Mouse (Mus musculus) midbrain, postnatal 0 days (tissue): ENCODE measurements around the gene Fam187a. TPM values are rescaled to one million over a fixed set of nuclear protein-coding genes. Genes with fewer than 3 reads are reported as not detected.

Experiments
- ATAC-seq: fragments of 200-750 bp; cut with Nextera tagmentation; 2 replicates; pipeline ENCODE4 v1.8.0; 2017; ENCODE audit warnings: moderate number of reproducible peaks, mild to moderate bottlenecking, moderate TSS enrichment, moderate library complexity; ENCODE audit not compliant: low FRiP score
- DNase-seq: peaks from one replicate; pipeline ENCODE4 v3.0.0-alpha.2; 2015; ENCODE audit warnings: low spot score
- H3K27ac ChIP-seq: fragments of 300-500 bp; sonication (generic); 2 replicates; pipeline ENCODE4 v1.5.1; 2014; ENCODE audit warnings: low read depth, mild to moderate bottlenecking, low read length, mixed read lengths
- H3K27me3 ChIP-seq: fragments of 300-500 bp; sonication (generic); 2 replicates; pipeline ENCODE4 v1.6.1; 2014; ENCODE audit warnings: low read length, control low read depth, mixed read lengths; ENCODE audit not compliant: insufficient read depth
- H3K36me3 ChIP-seq: fragments of 300-500 bp; sonication (generic); 2 replicates; pipeline ENCODE4 v1.6.1; 2014; ENCODE audit warnings: low read length, control low read depth, mixed read lengths; ENCODE audit not compliant: insufficient read depth
- H3K4me1 ChIP-seq: fragments of 300-500 bp; sonication (generic); 2 replicates; pipeline ENCODE4 v1.6.1; 2014; ENCODE audit warnings: mild to moderate bottlenecking, control low read depth, antibody characterized with exemption, low read length, mixed read lengths; ENCODE audit not compliant: insufficient read depth
- H3K4me2 ChIP-seq: fragments of 300-500 bp; sonication (generic); 2 replicates; pipeline ENCODE4 v1.6.1; 2014; ENCODE audit warnings: low read depth, mild to moderate bottlenecking, low read length, mixed read lengths; ENCODE audit not compliant: poor library complexity, severe bottlenecking
- H3K4me3 ChIP-seq: fragments of 300-500 bp; sonication (generic); 2 replicates; pipeline ENCODE4 v1.5.1; 2014; ENCODE audit warnings: low read depth, mild to moderate bottlenecking, low read length, moderate library complexity
- H3K9ac ChIP-seq: fragments of 300-500 bp; sonication (generic); replicated peaks from 2 replicates; pipeline ENCODE4 v1.6.1; 2014; ENCODE audit warnings: mild to moderate bottlenecking, low read length, moderate library complexity, mixed read lengths; ENCODE audit not compliant: poor library complexity, severe bottlenecking
- H3K9me3 ChIP-seq: fragments of 300-500 bp; sonication (generic); 2 replicates; pipeline ENCODE4 v1.6.1; 2016; ENCODE audit warnings: low read length, control low read depth
- CTCF ChIP-seq: IDR thresholded peaks from 2 replicates; pipeline ENCODE4 v1.5.1; 2016; ENCODE audit warnings: antibody characterized with exemption, mild to moderate bottlenecking
- WGBS: fragments of 180-500 bp; shearing (Covaris S2); extraction: QIAGEN DNeasy Blood & Tissue Kit; methylation state at CpG from one replicate; pipeline ENCODE4 v1.1.7; 2014; 5-methylcytosine and 5-hydroxymethylcytosine counted together
- polyA plus RNA-seq: library from polyadenylated mRNA; unstranded; fragments of >200 nt; fragmentation: Nextera tagmentation; extraction: Ambion mirVana; gene quantifications from 2 replicates; pipeline ENCODE4 v1.2.1, GENCODE M21; 2015
- total RNA-seq: library from RNA; depleted of rRNA; stranded (reverse); fragments of >200 nt; gene quantifications from 2 replicates; pipeline ENCODE4 v1.2.3, GENCODE M21; 2014; rRNA removed

Fam187a gene
- total and polyA plus RNA-seq, 2 experiments from 2014 or later, result 0.12 TPM; not detected in 1

DNA sequence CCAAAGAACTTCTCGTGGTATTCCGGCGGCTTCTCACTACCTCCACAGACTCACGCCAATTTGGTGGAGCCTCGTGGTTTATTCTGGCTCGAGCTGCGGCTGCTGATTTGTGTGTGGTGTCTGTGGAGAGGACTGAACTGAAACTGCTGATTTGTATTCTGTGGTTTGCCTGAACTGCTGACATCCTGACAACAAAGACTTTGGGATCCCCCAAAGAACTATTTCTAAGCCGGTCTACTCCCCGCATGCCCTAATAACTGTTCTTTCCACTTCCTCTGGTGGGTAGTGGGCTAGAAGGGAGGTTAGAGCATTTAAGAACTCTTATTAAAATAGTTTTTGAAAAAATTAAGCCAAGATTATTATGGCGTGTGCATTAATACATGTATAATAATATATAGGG, 45.7 kb downstream of the Fam187a start:
- H3K4me2 ChIP-seq, result no peak overlapping the region
- ATAC-seq (no peak), DNase-seq (no peak)
- H3K27me3 ChIP-seq, result no peaks in the 10 kb centered on the region
- no peak overlapping the region for H3K27ac ChIP-seq
- no peak overlapping the region for H3K4me3 ChIP-seq
- 84% methylated on average over 10 of the region's 10 CpGs for WGBS
- H3K9ac ChIP-seq, result no peak overlapping the region
- H3K36me3 ChIP-seq, result no peaks in the 10 kb centered on the region
- H3K4me1 ChIP-seq, result no peaks in the 10 kb centered on the region
- H3K9me3 ChIP-seq, result no peaks in the 10 kb centered on the region
- no peak for TF ChIP-seq CTCF

DNA sequence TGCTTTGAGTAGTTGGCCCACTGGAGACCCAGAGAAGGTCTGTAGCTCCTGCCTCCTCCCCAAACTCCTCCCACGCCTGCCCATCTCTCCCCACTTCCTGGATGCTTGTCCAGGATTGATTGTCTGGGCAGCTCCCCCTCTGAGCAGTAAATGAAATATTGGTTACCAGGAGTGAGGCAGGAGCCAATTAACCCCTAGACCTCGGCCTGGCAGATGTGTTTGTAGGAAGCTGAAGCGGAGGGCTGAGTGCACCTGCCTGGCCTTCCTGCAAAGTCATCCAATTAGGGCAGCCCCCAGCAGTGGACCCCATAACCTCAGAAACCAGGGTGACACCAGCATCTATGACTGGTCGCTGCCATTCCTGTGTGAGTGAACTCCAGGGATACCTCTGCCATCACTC, 51.3 kb downstream of the Fam187a start:
- DNase-seq, result no peak
- H3K4me2 ChIP-seq, result no peak overlapping the region
- H3K27ac ChIP-seq, result no peak overlapping the region

More for the DNA sequence above, 51.3 kb downstream of the Fam187a start:
- ATAC-seq, result no peak
- H3K9ac ChIP-seq, result no peak overlapping the region
- WGBS, result 59% methylated on average over 4 of the region's 4 CpGs
- no peaks in the 10 kb centered on the region for H3K4me1 ChIP-seq
- no peak overlapping the region for H3K4me3 ChIP-seq
- no peaks in the 10 kb centered on the region for H3K9me3 ChIP-seq
- no peak for TF ChIP-seq CTCF
- no peaks in the 10 kb centered on the region for H3K36me3 ChIP-seq
- 0 out of 2 replicates have a peak, but pooled peaks cover 5% of the 10 kb centered on the region for H3K27me3 ChIP-seq

Other genes with a start within 250 kb of the Fam187a start
- gene Meioc, start 221.5 kb upstream of the Fam187a start, total RNA-seq, result not detected in 2 replicates
- 0.21 and 0.23 TPM in 2 replicates for gene Meioc, start 221.5 kb upstream of the Fam187a start, polyA plus RNA-seq
- 23.9 and 31.0 TPM in 2 replicates for gene Ccdc43, start 187.4 kb upstream of the Fam187a start, total RNA-seq
- 33.8 and 35.1 TPM in 2 replicates for gene Ccdc43, start 187.4 kb upstream of the Fam187a start, polyA plus RNA-seq
- gene Adam11, start 123.7 kb upstream of the Fam187a start, total RNA-seq, result 43.8 and 46.9 TPM in 2 replicates
- 21.5 and 22.3 TPM in 2 replicates for gene Adam11, start 123.7 kb upstream of the Fam187a start, polyA plus RNA-seq
- 18.1 and 18.8 TPM in 2 replicates for gene Gjc1, start 65.5 kb upstream of the Fam187a start, total RNA-seq
- gene Gjc1, start 65.5 kb upstream of the Fam187a start, polyA plus RNA-seq, result 14.8 and 17.8 TPM in 2 replicates
- gene Higd1b, start 49.3 kb upstream of the Fam187a start, total RNA-seq, result 12.3 and 12.8 TPM in 2 replicates
- 13.1 and 15.3 TPM in 2 replicates for gene Higd1b, start 49.3 kb upstream of the Fam187a start, polyA plus RNA-seq
- gene Eftud2, start 4.2 kb upstream of the Fam187a start, total RNA-seq, result 63.0 and 69.8 TPM in 2 replicates
- gene Eftud2, start 4.2 kb upstream of the Fam187a start, polyA plus RNA-seq, result 104 and 105 TPM in 2 replicates
- 0.33 and 1.6 TPM in 2 replicates for gene Ccdc103, start 4.0 kb upstream of the Fam187a start, total RNA-seq
- gene Ccdc103, start 4.0 kb upstream of the Fam187a start, polyA plus RNA-seq, result 1.7 and 1.8 TPM in 2 replicates
- 19.5 and 36.4 TPM in 2 replicates for gene Gfap, start 15.7 kb downstream of the Fam187a start, total RNA-seq
- gene Gfap, start 15.7 kb downstream of the Fam187a start, polyA plus RNA-seq, result 20.6 and 24.3 TPM in 2 replicates
- gene Kif18b, start 40.0 kb downstream of the Fam187a start, total RNA-seq, result 3.8 and 6.3 TPM in 2 replicates
- 0.46 and 0.60 TPM in 2 replicates for gene Kif18b, start 40.0 kb downstream of the Fam187a start, polyA plus RNA-seq
- gene C1ql1, start 61.5 kb downstream of the Fam187a start, total RNA-seq, result 45.6 and 52.8 TPM in 2 replicates
- 15.8 and 16.9 TPM in 2 replicates for gene C1ql1, start 61.5 kb downstream of the Fam187a start, polyA plus RNA-seq
- 48.6 and 56.3 TPM in 2 replicates for gene Nmt1, start 143.0 kb downstream of the Fam187a start, total RNA-seq
- 39.1 and 40.5 TPM in 2 replicates for gene Nmt1, start 143.0 kb downstream of the Fam187a start, polyA plus RNA-seq
- 154 and 191 TPM in 2 replicates for gene Dcakd, start 143.2 kb downstream of the Fam187a start, total RNA-seq
- gene Dcakd, start 143.2 kb downstream of the Fam187a start, polyA plus RNA-seq, result 165 and 173 TPM in 2 replicates
- 9.4 and 9.7 TPM in 2 replicates for gene Plcd3, start 216.5 kb downstream of the Fam187a start, total RNA-seq
- gene Plcd3, start 216.5 kb downstream of the Fam187a start, polyA plus RNA-seq, result 4.7 and 4.9 TPM in 2 replicates
- 21.8 and 22.9 TPM in 2 replicates for gene Acbd4, start 216.5 kb downstream of the Fam187a start, total RNA-seq
- gene Acbd4, start 216.5 kb downstream of the Fam187a start, polyA plus RNA-seq, result 17.5 and 21.8 TPM in 2 replicates
- 15.5 and 19.1 TPM in 2 replicates for gene Hexim1, start 231.1 kb downstream of the Fam187a start, total RNA-seq
- gene Hexim1, start 231.1 kb downstream of the Fam187a start, polyA plus RNA-seq, result 3.2 and 4.5 TPM in 2 replicates
- gene Hexim2, start 247.3 kb downstream of the Fam187a start, total RNA-seq, result 46.3 and 57.8 TPM in 2 replicates
- 38.0 and 40.5 TPM in 2 replicates for gene Hexim2, start 247.3 kb downstream of the Fam187a start, polyA plus RNA-seq